Mouse (Mus musculus): Measurements from ENCODE around the gene Hsf2.
"Not testable (repeated sequence)": the region's sequence is repeated elsewhere in the genome, so short reads cannot be mapped to it uniquely, and the experiment has no call there.

Gene Hsf2

DNA sequence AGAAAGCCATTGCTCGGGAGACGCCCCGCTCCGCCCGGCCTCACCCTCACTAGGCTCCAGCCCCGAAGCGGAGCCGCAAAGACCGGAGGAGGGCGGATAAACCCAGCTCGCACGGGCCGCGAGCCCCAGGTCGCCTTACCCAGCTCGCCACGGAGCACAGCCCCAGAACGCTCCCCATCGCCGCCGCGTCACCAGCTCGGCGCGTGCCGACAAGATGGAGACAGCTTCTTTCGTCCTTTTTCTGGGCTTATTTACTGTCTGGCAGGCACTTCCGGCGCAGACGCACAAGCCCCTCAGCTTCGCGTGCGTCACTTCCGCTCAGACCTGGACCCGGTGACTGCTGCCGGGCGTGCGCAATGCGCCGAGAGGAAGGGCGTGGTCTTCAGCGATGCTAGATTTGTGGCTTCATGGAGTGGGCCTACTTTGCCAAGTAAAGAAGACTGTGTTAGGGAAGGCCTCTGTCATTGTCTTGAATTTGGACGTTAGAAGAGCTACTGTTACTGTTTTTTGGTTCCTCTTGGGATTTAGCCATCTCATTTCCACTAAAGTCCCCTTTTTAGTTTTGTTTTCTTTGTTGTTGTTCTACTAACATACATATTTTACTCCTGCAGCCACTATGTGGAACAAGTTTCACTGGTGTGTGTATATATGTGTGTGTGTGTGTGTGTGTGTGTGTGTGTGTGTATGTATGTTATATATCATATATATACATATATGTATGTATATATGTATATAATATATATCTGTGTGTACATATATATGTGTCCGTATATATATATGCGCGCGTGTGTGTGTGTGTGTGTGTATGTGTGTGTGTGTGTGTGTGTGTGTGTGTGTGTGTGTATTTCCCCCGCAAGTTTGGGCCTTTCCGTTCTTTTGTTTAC, 46.3 kb downstream of the Hsf2 start, which contains the start of gene Serinc1:
TSS of gene Serinc1 (minus strand) at position 313 of the 884 bp plus-strand sequence.
- DNase-seq: peak; percentile 93 to 94

GRCm38 (mm10) chr10:57543890-57544289, 57.7 kb downstream of the Hsf2 start:
- DNase-seq: not testable (repeated sequence)

GRCm38 (mm10) chr10:57549631-57550030, 63.4 kb downstream of the Hsf2 start:
- no peak for DNase-seq

DNA sequence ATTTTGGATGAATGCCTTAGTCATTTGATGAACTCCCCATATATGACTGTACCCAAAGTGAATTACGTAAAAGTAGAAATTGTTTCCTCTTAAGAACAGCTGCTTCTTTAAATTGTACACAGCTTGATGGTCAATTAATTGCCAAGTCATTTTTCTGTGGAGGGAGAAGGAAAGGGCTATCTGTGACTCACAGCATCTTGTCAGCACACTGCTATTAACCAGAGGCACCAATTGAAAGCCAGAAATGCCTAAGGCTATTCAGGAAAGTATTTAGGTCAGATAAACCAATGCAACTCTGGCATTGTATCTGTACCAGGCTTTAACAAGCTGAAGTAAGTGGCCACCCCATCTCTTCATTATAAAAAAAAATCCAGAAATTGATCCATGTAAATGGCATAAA, 67.5 kb downstream of the Hsf2 start:
- no peak for DNase-seq

- no peak for DNase-seq
Measured at GRCm38 (mm10) chr10:57557597-57557996, 71.4 kb downstream of the Hsf2 start.
